Mouse (Mus musculus) MEL (cell line): ENCODE measurements around the gene Lyz1. TPM values are rescaled to one million over a fixed set of nuclear protein-coding genes. Genes with fewer than 3 reads are reported as not detected.

Experiments
- DNase-seq: peaks from one replicate; pipeline ENCODE4 v3.0.0; 2011; ENCODE audit warnings: low read depth, low spot score
- H3K27ac ChIP-seq: 2 replicates; pipeline ENCODE4 v1.5.1; 2012; ENCODE audit warnings: low read depth, mild to moderate bottlenecking, control low read depth, low read length, moderate library complexity; ENCODE audit not compliant: control insufficient read depth
- H3K27me3 ChIP-seq, 2 experiments: fragments of 150-350 bp in 1 of 2; sonication (generic) in 1 of 2; 2 replicates each; pipeline ENCODE4 v1.6.1; 2012; ENCODE audit warnings: low read length in 2 of 2, mild to moderate bottlenecking in 2 of 2, improper control_type of control experiment in 1 of 2, moderate library complexity in 1 of 2; ENCODE audit not compliant: insufficient read depth in 2 of 2, control insufficient read depth in 1 of 2
- H3K36me3 ChIP-seq, 2 experiments: 2 replicates each; pipeline ENCODE4 v1.6.1; 2012 to 2014; ENCODE audit warnings: low read length in 2 of 2, improper control_type of control experiment in 1 of 2, inconsistent platforms in 1 of 2, mild to moderate bottlenecking in 1 of 2; ENCODE audit not compliant: insufficient read depth in 2 of 2, control insufficient read depth in 1 of 2
- H3K4me1 ChIP-seq, 2 experiments: fragments of 150-350 bp in 1 of 2; sonication (generic) in 1 of 2; 2 replicates each; pipeline ENCODE4 v1.6.1; 2012; ENCODE audit warnings: low read length in 2 of 2, improper control_type of control experiment in 1 of 2, mild to moderate bottlenecking in 1 of 2; ENCODE audit not compliant: insufficient read depth in 2 of 2, control insufficient read depth in 1 of 2
- H3K4me3 ChIP-seq, 2 experiments: fragments of 150-350 bp in 1 of 2; sonication (generic) in 1 of 2; 2 replicates each; pipeline ENCODE4 v1.5.1; 2012; ENCODE audit warnings: low read depth in 2 of 2, low read length in 2 of 2, mild to moderate bottlenecking in 2 of 2, moderate library complexity in 2 of 2, control low read depth in 1 of 2, improper control_type of control experiment in 1 of 2; ENCODE audit not compliant: control insufficient read depth in 1 of 2, insufficient read depth in 1 of 2
- H3K79me2 ChIP-seq: 2 replicates; pipeline ENCODE4 v1.6.1; 2012; ENCODE audit warnings: mild to moderate bottlenecking, low read length, moderate library complexity; ENCODE audit not compliant: control insufficient read depth, poor library complexity, insufficient read depth
- H3K9ac ChIP-seq: 2 replicates; pipeline ENCODE4 v1.6.1; 2012; ENCODE audit warnings: low read depth, mild to moderate bottlenecking, control low read depth, low read length, moderate library complexity; ENCODE audit not compliant: control insufficient read depth, poor library complexity, severe bottlenecking
- H3K9me3 ChIP-seq: fragments of 150-350 bp; sonication (generic); replicated peaks from 2 replicates; pipeline ENCODE4 v1.6.1; 2012; ENCODE audit warnings: mild to moderate bottlenecking, low read length, improper control_type of control experiment, moderate library complexity; ENCODE audit not compliant: insufficient read depth
- BHLHE40 ChIP-seq: IDR thresholded peaks from 2 replicates; pipeline ENCODE4 v1.6.1; 2012; ENCODE audit warnings: low read depth, mild to moderate bottlenecking, inconsistent platforms, low read length, improper control_type of control experiment, borderline replicate concordance
- CTCF ChIP-seq, 3 experiments: IDR thresholded peaks in 2 of 3; conservative IDR thresholded peaks in 1 of 3; 2 replicates each; pipeline ENCODE4 v1.5.1; 2011 to 2012; ENCODE audit warnings: low read length in 3 of 3, low read depth in 2 of 3, mild to moderate bottlenecking in 2 of 3, improper control_type of control experiment in 1 of 3, inconsistent platforms in 1 of 3, mixed read lengths in 1 of 3, moderate library complexity in 1 of 3; ENCODE audit not compliant: control insufficient read depth in 1 of 3, insufficient read depth in 1 of 3, poor library complexity in 1 of 3, severe bottlenecking in 1 of 3
- ELF1 ChIP-seq: IDR thresholded peaks from 2 replicates; pipeline ENCODE4 v1.6.1; 2014; ENCODE audit warnings: low read depth, mild to moderate bottlenecking, inconsistent platforms, low read length, improper control_type of control experiment, moderate library complexity
- ETS1 ChIP-seq: IDR thresholded peaks from 2 replicates; pipeline ENCODE4 v1.6.1; 2012; ENCODE audit warnings: low read depth, mild to moderate bottlenecking, inconsistent platforms, low read length, improper control_type of control experiment, moderate library complexity
- GABPA ChIP-seq: IDR thresholded peaks from 2 replicates; pipeline ENCODE4 v1.6.1; 2012; ENCODE audit warnings: low read depth, mild to moderate bottlenecking, inconsistent platforms, low read length, improper control_type of control experiment, moderate library complexity
- GATA1 ChIP-seq: IDR thresholded peaks from 2 replicates; pipeline ENCODE4 v1.6.1; 2011; ENCODE audit warnings: low read depth, low read length, improper control_type of control experiment
- HCFC1 ChIP-seq: IDR thresholded peaks from 2 replicates; pipeline ENCODE4 v1.6.1; 2012; ENCODE audit warnings: low read depth, mild to moderate bottlenecking, inconsistent platforms, low read length, improper control_type of control experiment, moderate library complexity
- MAFK ChIP-seq: IDR thresholded peaks from 2 replicates; pipeline ENCODE4 v1.6.1; 2011; ENCODE audit warnings: low read depth, mild to moderate bottlenecking, low read length, improper control_type of control experiment, borderline replicate concordance
- MEF2A ChIP-seq: IDR thresholded peaks from 2 replicates; pipeline ENCODE4 v1.6.1; 2014; ENCODE audit warnings: low read depth, mild to moderate bottlenecking, inconsistent platforms, low read length, improper control_type of control experiment; ENCODE audit not compliant: poor library complexity, insufficient replicate concordance, severe bottlenecking; ENCODE audit errors: extremely low read depth
- NELFE ChIP-seq: IDR thresholded peaks from 2 replicates; pipeline ENCODE4 v1.6.1; 2011; ENCODE audit warnings: low read depth, low read length, improper control_type of control experiment
- RAD21 ChIP-seq: IDR thresholded peaks from 2 replicates; pipeline ENCODE4 v1.6.1; 2011; ENCODE audit warnings: mild to moderate bottlenecking, low read depth, low read length, improper control_type of control experiment
- TAL1 ChIP-seq: IDR thresholded peaks from 2 replicates; pipeline ENCODE4 v1.6.1; 2012; ENCODE audit warnings: mild to moderate bottlenecking, inconsistent platforms, low read length, moderate library complexity, mixed read lengths
- TBP ChIP-seq: IDR thresholded peaks from 2 replicates; pipeline ENCODE4 v1.8.0; 2011; ENCODE audit warnings: low read depth, low read length, improper control_type of control experiment
- USF1 ChIP-seq: IDR thresholded peaks from 2 replicates; pipeline ENCODE4 v1.6.1; 2014; ENCODE audit warnings: low read depth, mild to moderate bottlenecking, inconsistent platforms, low read length, improper control_type of control experiment, moderate library complexity
- ZC3H11A ChIP-seq: IDR thresholded peaks from 2 replicates; pipeline ENCODE4 v1.6.1; 2012; ENCODE audit warnings: low read depth, mild to moderate bottlenecking, inconsistent platforms, low read length, improper control_type of control experiment
- ZKSCAN1 ChIP-seq: IDR thresholded peaks from 2 replicates; pipeline ENCODE4 v1.6.1; 2012; ENCODE audit warnings: low read depth, mild to moderate bottlenecking, inconsistent platforms, low read length, improper control_type of control experiment, moderate library complexity
- ZNF384 ChIP-seq: IDR thresholded peaks from 2 replicates; pipeline ENCODE4 v1.6.1; 2012; ENCODE audit warnings: low read depth, mild to moderate bottlenecking, inconsistent platforms, low read length, improper control_type of control experiment
- polyA plus RNA-seq, 2 experiments: library from polyadenylated mRNA; stranded (reverse) in 1 of 2; unstranded in 1 of 2; fragments of >175 nt in 1 of 2; fragments of >200 nt in 1 of 2; gene quantifications; 2 replicates each; pipeline versions ENCODE4 v1.2.1 to v1.2.4; 2012; ENCODE audit warnings: low replicate concordance in 2 of 2, low read depth in 1 of 2; ENCODE audit not compliant: insufficient read length in 2 of 2, insufficient read depth in 1 of 2, missing spikeins in 1 of 2
- total RNA-seq: library from RNA; depleted of rRNA; stranded (reverse); fragments of 300-350 nt; gene quantifications from 2 replicates; pipeline ENCODE4 v1.2.3, GENCODE M21; 2012; rRNA removed

Lyz1 gene
- total RNA-seq, result not detected in 2 replicates
- polyA plus RNA-seq, result not detected

DNA sequence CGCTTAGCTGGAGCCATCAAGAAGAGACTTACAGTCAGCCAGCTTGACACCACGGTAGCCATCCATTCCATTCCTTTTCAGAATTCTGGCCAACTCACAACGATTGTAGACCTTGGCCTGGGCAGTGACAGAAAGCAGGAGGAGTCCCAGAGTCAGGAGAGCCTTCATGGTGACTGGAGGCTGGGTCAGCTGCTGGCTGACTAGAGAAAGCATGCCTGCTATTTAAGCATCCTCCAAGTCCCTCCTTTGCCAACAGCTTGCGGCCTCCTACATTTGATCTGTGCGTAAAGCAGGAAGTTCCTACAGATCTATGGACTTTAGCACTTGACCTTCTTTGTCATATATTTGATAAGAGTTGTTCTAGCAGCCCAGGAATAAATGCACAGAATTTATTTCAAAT, at the start of gene Lyz1:
TSS of gene Lyz1 (minus strand) at position 198 of the 400 bp plus-strand sequence.
- H3K27me3 ChIP-seq, result peaks cover 8 to 16% of the 10 kb centered on the region in 2 experiments
- H3K79me2 ChIP-seq, result no peaks in the 10 kb centered on the region
- DNase-seq, result no peak
- H3K4me3 ChIP-seq, result no peak within 1 kb of the TSS
- no peak within 1 kb of the TSS for H3K9ac ChIP-seq
- H3K27ac ChIP-seq, result no peak within 1 kb of the TSS
- no peaks in the 10 kb centered on the region for H3K36me3 ChIP-seq
- no peaks in the 10 kb centered on the region for H3K4me1 ChIP-seq
- no peaks in the 10 kb centered on the region for H3K9me3 ChIP-seq
- TF ChIP-seq HCFC1 (no peak), GATA1 (no peak), GABPA (no peak), ZKSCAN1 (no peak), CTCF (IDR thresholded peaks at IDR 0.05 in 2 of 3, conservative IDR thresholded peaks at IDR 0.05 in 1 of 3; ENCODE audit: control insufficient read depth in 1 of 3, insufficient read depth in 1 of 3, low read depth in 2 of 3, low read length in 3 of 3, poor library complexity in 1 of 3, severe bottlenecking in 1 of 3) (no peak), ZC3H11A (no peak), TAL1 (no peak), BHLHE40 (no peak), NELFE (no peak)

DNA sequence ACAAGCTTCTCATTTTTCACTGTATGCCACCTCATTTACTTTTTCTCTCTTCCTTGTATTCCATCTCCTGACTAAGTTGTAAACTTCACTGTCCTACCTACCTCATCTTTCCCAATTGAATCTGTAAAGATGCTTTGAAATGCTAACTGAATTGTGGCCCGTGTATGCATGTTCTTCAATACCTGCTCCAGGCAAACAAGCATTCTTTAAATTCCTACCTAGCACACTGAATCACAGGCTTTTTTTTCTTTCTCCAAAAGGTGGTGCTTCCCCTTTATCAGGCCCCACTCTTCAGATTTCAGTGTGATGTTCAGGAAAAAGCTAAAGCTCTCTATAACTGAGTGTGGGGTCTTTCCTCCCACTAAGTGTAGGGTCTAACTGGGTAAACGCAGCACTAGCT, 49.7 kb upstream of the Lyz1 start:
- Histone ChIP-seq H3K9me3 (no peaks in the 10 kb centered on the region), H3K9ac (no peak overlapping the region), H3K4me1 (peaks cover 0 to 3% of the 10 kb centered on the region in 2 experiments; a peak in 1 of 4 replicates), H3K4me3 (no peak overlapping the region), H3K27me3 (no peaks in the 10 kb centered on the region), H3K36me3 (peaks cover 3 to 16% of the 10 kb centered on the region in 2 experiments), H3K27ac (no peak overlapping the region), H3K79me2 (no peaks in the 10 kb centered on the region)
- TF ChIP-seq NELFE, result no peak
- TF ChIP-seq TBP, result no peak
- DNase-seq, result no peak

DNA sequence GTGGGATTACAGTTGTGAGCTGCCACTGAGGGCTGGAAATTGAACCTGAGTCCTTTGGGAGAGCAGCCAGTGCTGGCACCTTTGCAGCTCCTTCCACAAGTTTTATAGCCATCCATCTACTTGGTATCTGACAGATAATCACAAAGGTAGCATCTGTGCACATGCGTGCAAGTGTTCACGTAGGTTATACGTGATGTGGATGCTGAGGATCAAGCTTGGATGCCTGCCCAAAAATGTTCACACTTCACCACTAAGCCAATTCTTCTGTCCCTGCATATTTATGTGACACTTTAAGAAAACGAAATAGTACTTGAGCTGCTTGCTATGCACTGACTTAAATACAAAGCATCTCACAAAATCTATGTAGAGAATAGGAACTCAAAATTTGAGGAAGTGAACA, 48.4 kb upstream of the Lyz1 start:
- peaks cover 0 to 3% of the 10 kb centered on the region in 2 experiments; a peak in 1 of 4 replicates for H3K4me1 ChIP-seq
- TF ChIP-seq ZNF384 (no peak), MAFK (no peak), BHLHE40 (no peak), USF1 (no peak), ELF1 (no peak), MEF2A (no peak), RAD21 (no peak), ETS1 (no peak)

More for the DNA sequence above, 48.4 kb upstream of the Lyz1 start:
- no peaks in the 10 kb centered on the region for H3K79me2 ChIP-seq
- H3K9me3 ChIP-seq, result no peaks in the 10 kb centered on the region
- no peak overlapping the region for H3K27ac ChIP-seq
- H3K27me3 ChIP-seq, result no peaks in the 10 kb centered on the region
- no peak for DNase-seq
- H3K36me3 ChIP-seq, result peaks cover 3 to 7% of the 10 kb centered on the region in 2 experiments
- H3K9ac ChIP-seq, result no peak overlapping the region
- H3K4me3 ChIP-seq, result no peak overlapping the region
